Mouse (Mus musculus): ENCODE measurements around the gene Gabbr1.

- TF ChIP-seq FLI1 (IDR thresholded peaks at IDR 0.05; ENCODE audit: low read length) (no peak), GATA1 (IDR thresholded peaks at IDR 0.05; ENCODE audit: borderline replicate concordance, low read length) (no peak)
Observed at GRCm38 (mm10) chr17:37009460-37010042, 36.2 kb upstream of the Gabbr1 start.

All from megakaryocyte, embryonic 14.5 days (primary cell).